Mouse (Mus musculus) liver, postnatal 0 days (tissue): ENCODE results near the gene Tgfb3.

ENCODE experiments used
- CTCF ChIP-seq: sonication (generic); IDR thresholded peaks from 2 replicates; pipeline ENCODE4 v1.5.1; 2016; ENCODE audit warnings: antibody characterized with exemption, low read depth
- EP300 ChIP-seq: IDR thresholded peaks from 2 replicates; pipeline ENCODE4 v1.6.1; 2016; ENCODE audit warnings: antibody characterized with exemption, low read depth, mild to moderate bottlenecking

DNA sequence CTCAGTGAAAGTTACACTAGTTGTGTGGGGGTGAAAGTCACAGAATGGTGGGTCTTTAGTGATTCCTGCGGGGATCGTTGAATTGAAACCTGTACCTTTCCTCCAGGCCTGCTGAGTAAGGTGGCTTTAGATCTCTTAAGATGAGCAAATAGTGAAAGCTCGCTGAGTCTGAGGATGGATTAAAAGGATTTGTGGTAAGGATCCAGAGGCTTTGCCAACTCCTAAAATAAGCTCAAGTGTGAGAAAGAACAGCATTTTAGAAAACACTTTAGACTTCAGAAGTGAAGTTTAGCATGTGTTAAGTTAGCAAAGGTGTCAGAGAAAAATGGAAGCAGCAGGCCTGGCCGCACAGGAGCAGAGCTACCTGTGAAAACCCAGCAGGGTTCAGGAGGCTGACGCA is 61.5 kb downstream of the Tgfb3 start:
- TF ChIP-seq EP300 (no peak), CTCF (no peak)
